Mouse (Mus musculus) gastrocnemius, adult 8-10 months (tissue): ENCODE measurements around the gene Magi1. TPM values are rescaled to one million over a fixed set of nuclear protein-coding genes. Genes with fewer than 3 reads are reported as not detected.
A peak's percentile ranks its signal among the peaks of the same experiment; 100 is the strongest.

Source experiments
- DNase-seq, 2 experiments: peaks; one replicate each; pipeline ENCODE4 v3.0.0; 2022; ENCODE audit warnings: low spot score in 2 of 2
- total RNA-seq, 4 experiments: library from RNA; stranded (reverse); gene quantifications; 2 replicates each; pipeline ENCODE4 v1.2.4; 2022

Gene Magi1
- total RNA-seq, 4 experiments from 2014 or later = 1.7 to 5.1 (median 2.0) TPM

DNA sequence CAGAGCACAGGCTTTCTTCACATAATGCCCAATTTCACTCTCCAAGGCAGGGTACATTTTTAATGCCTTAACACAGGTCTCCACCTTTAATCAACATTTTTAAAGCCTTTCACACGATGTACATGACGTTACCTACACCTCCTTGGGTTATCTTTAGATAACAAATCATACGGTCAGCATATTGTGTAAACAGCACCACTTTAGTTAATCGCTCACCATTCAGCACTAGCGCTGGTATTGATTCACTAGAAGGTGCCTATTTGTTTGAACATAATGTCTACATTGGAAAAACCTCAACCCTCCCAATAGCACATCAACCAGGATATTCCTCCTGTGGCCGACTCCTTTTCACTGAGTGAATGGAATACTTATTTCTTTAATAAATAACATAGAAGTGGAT, 455.5 kb downstream of the Magi1 start:
- no peak for DNase-seq

DNA sequence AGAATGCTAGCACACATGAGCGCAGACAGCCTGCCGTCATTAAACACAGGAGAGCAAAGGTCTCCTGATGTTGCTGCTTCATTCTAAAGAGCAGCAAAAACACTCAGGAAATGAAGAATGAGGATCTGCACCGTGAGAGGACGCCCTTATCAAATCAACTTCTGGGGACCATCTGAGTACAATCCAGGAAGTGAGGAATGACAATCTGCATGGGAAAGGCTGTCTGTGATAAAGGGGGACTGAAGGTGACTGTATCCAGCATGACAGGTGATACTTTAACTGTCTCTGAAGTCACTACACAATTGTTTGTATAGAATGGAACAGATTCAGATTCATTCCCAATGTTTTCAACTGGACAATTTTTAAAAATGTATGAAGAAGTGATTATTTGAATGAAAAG, 456.8 kb downstream of the Magi1 start:
- DNase-seq = no peak

DNA sequence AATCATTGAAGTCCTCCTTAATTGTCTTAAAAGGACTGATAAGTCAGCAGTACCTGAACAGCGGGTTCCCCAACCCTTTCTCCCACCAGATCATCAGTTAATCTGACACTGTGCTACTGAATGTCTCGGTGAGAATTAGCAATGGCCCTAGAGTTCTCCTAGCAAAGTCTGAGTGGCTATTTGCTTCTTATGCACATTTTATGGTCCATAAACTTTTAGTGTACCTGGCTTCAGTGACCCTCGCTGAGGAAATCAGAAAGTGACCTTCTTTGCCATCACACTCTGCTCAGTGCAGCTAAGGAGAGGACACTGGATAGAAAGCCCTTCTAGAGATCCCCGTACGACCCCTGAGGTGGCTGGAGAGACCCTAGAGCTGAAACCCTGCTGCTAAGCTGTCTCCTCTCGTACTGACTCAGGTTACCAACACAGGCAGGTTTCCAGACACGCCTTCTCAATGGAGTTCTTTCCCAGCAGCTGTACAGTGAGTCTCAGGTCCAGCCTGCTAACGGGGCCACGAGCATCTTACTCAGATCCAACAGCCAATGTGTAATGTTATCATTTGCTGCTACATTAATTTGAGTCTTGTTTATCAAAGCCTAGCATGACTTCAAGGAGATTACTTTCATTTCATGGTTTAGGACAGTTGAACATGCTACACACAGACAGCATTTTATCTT, 461.4 kb downstream of the Magi1 start:
- peak in 1 of 2 experiments; percentile 1 for DNase-seq

DNA sequence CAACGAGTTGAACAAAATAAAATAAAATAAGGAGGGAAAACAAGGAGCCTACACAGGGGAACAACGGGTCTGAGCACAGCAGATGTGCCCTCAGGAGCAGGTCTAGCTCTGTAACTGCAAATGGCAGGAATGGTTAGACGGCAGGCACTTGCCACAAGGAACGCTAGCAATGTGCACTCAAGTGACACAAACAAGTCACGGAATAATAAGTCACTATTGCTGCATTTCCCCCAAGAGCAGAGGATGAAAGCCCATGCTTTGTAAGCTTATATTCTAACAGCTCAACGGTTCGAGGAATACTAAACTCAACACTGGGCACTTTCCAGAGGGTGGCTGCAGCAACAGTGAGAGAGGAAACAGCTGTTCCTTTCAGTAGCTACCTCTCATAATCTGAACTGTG, 462.2 kb downstream of the Magi1 start:
- peak in 1 of 2 experiments; percentile 1 for DNase-seq

DNA sequence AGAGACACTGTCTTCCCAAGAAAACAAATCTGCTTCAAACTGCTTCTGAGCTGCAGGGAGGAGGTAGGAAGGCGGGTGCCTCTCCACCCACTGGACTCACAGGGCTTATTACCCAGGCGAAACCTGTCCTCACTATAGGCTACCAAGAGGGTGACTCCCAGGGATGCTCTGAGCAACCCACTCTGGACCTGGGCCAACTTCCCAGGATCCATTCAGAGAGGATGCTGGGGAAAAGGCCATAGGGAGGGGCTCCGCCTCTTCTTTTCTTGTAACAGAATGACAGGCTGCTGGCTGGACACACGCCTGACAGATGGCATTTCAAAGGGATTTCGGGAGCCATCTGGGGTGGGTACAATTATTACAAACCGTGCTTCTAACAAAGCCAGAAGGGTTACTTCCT, 463.8 kb downstream of the Magi1 start:
- peak in 1 of 2 experiments; percentile 2 for DNase-seq

DNA sequence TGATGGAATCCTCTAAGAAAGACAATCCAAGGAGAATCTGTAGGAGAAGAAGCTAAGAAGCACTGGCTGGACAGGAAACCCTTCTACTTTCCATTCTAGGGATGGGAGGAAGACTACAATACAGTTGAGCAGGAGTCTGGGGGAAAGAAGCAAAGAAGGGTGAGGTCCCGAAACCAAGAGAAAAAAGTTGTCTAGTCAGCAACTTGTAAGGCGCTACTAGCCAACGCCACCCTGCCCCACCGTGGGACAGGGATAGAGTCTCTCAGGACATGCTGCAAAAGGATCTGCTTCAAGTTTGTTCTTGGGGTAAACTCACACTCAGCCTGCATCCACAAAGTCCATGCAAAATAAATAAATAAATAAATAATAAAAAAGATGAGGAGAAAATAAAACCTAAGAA, 464.4 kb downstream of the Magi1 start:
- no peak for DNase-seq

DNA sequence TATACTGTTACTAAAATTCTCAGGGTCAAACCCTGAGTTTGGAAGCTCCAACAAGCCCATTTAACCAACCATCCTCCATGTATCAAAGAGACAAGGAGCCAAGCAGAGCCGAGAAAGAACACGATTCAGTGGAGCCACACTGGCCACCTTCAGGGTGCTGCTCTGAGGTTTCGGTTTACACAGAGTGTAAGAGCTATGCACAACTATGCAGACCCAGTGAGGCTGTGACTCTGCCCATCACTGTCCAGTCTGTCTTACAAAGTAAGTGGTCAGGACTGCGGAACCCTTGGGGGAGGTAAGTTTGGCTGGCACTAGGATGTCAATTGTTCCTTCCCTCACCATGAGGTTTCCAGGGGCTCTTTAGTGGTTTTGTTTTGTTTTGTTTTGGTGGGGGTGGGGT, 465.2 kb downstream of the Magi1 start:
- DNase-seq = no peak

DNA sequence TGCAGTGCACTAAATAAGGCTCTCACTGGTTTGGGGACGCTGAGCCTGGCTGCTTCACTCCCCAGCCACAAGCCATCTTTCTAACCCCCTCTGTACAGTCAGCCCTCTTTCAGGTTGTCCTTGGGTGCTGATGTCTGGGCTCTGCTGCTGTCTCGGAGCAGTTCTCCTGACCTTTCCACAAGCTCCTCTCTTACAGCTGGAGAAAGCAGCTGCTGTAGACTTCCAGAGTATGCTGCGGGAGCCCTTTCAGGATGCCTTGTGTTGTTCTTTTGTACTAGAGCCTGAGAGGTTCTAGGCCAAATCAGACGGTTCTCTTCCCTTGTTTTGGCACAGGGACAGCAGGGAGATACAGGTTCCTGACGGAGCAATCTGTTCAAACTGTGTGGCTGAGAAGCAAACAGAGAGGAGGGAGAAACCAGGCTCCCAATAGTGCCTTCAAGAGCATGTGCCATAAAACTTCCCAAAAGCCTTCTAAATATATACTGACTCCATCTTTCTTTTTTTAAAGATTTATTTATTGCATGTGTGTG, 478.2 kb downstream of the Magi1 start:
- no peak for DNase-seq

DNA sequence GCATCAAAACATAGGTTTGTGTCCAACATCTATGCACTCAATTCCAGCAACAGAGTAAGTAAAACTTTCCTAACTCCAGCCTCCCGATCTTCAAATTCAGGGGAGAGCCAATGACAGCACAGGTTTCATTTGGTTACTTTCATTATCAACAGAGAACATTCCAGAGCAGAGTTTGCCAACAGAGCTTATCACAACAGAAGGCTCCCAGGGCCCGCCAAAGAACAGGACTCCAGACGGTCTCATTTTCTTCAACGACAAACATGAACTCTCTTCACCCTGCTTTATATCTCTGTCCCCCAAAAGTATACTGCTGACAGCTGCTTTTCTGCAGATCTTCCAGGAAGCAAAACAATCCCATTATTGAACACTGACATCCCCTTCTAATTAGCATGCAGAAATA, 481.3 kb downstream of the Magi1 start:
- DNase-seq = no peak

DNA sequence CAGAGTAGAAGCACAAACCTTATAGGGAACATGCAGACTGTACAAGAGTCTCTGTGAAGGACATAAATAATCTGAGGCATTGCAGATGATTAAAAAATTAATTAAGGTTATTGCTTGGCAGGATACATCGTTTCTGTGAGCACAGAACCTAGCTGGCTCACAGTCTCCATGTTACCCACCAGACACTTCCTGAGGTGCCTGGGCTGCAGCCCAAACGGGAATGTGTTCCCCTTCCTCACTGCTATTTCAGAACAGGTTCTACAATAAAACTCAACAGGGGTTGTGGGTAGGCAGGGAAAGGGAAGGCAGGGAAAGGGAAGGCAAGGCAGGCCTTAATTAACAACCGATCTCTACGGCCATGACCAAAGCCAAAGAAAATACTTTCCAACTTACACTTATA, 483.3 kb downstream of the Magi1 start:
- DNase-seq = no peak

DNA sequence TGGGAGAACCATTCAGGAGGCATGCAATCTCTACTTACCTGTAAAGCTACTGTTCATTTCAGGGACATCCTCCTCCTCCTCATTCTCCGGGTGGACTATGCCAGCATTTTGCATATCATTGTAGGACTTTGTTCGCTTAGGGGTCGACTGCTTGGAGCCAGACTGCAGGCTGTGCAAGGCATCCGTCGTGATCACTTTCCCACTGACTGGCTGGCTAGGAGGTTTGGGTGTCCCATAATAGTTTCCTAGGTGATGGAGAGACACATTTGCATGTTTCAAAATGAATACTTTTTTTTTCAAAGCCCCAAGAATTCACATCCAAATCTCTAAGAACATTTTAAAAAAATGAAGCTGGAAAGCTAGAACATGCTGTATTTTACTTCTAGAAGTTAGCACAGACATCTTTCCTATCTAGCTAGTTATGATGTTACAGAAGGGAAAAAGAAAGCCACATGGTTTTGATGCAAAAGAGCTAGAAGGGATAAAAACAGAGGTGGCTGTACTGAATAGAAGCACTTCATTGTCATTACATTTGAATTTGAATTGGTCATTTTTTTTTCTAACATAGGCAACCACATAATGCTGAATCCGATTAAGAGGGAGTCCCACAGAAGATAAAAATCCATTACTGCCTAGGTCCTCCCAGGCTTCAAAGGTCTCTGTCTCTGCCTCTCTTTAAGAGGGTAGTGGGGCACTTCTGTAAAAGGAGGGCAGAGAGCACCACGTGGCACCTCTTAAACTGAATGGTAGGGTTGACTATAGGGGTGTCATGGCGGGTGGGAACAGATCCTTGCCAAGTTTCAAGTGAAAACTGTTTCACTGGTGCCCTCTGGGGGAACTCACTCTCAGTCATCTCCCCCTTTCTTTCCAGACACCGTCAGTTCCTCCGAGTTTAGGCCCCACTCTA, 491.2 kb downstream of the Magi1 start:
- DNase-seq = no peak

DNA sequence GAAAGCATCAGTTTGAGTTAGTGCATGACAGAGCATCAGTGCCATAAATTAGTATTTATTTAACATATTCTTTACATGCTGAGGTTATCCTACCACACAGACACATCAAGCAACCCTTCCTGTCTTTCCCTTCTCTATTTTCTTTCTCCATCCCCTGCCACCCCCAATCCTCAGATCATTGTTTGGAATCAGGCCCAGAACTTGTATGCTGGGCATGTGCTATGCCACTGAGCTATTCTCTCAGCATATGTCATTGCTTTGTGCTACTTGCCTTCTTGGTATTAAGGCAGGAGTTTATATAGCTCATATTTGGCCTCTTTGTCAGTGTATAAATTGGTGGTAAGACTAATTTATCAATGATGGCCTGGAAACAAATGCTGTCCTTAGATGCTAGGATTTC, 494.0 kb downstream of the Magi1 start:
- DNase-seq = no peak

DNA sequence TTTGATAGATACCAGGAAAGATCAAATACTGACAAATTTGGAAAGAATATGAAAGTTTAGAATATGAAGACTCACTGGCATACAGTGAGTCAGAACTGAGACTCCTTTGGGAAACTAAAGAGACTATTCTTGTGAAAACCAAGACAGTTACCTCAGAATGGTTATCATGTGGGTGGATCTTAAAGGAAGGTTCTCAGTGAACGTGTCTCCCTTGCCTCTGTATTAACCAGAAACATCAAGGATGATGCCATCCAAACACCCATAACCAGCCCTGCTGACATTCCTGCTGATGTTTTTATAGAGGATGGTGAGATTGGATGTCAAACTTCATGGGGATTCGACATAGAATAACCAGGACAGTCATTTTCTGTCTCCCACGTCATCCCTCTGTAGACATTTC, 496.7 kb downstream of the Magi1 start:
- no peak for DNase-seq

DNA sequence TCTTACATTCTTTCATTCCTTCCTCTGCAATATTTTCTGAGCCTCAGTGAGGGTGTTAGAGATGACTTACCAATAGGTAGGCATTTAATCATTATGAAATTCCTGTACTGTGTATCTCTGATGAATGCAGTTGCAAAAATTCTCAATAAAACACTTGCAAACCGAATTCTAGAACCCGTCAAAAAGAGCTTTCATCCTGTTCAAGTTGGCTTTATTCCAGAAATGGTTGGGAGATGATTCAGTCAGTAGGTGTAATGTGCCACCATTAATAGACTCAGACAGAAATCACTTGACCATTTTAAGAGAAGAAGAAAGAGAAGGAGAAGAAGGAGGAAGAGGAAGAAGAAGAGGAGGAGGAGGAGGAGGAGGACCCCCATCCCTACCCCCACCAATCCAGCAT, 497.5 kb downstream of the Magi1 start:
- no peak for DNase-seq

DNA sequence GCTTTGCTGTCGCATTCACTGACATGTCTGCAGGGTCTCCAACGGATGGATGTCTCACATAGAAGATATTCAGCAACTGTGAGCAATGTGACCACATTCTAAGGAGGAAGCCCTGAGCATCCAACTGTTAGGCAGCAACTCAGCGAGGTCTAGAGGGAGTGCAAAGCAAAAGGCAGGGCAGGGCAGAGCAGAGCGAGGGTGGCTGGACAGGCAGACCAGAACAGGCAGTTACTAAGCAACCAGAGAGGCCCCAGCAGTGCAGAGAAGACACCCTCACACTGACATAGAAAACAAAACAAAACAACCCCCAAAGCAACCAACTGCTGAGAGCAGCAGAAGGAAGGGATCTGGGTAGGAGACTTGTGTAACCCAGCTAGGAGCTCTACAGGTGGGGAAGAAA, 512.6 kb downstream of the Magi1 start:
- no peak for DNase-seq

DNA sequence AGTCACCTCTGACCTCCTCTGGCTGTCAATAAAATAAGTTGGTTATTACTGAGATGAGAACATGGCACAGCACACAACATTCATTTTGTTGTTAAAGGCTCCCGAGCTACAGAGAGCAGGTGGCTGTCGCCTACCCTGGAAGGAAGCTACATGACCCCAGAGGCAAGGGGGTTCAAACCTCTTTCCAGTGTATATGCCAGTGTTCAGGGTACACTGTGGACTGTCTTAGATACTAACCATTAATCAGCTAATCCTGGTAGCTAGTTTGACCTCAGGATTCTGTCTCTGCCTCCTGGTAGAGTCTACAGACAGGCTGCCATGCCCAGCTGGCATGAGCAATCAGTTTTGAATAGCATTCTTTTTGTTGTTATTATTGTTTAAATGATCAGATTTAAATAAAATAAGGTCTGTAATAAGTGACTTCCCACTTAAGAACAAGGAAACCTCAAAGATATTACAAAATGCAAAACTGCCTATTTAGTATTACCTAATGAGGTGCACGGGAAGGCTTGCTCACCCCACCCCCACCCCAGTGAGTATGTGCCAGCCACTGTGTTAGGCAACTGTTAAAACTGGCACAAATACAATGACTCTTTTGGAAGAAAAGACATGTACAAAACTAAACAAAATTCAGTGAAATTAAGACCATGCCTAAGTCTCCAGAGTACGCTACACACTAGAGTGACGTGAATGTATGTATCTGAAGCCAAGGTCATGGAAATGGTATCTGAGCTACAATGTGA, 513.3 kb downstream of the Magi1 start:
- DNase-seq = no peak

DNA sequence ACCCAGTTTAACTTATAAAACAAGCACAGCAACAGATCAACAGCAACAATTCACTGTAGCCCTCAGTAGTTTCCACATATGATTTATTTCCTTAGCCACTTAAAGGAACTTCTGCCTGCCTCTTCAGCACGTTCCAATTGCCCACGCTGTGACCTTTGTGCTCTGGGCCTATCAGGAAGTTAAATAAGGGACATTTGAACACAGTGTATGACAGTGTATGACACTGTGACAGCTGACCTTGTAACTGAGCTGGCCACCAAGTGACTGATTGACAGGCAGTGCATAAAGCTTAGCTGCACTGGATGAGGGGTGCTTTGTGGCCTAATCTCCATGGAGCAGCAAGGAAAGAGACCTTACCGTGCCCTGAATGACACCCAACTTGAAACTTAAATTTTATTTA, 525.6 kb downstream of the Magi1 start:
- DNase-seq = no peak

DNA sequence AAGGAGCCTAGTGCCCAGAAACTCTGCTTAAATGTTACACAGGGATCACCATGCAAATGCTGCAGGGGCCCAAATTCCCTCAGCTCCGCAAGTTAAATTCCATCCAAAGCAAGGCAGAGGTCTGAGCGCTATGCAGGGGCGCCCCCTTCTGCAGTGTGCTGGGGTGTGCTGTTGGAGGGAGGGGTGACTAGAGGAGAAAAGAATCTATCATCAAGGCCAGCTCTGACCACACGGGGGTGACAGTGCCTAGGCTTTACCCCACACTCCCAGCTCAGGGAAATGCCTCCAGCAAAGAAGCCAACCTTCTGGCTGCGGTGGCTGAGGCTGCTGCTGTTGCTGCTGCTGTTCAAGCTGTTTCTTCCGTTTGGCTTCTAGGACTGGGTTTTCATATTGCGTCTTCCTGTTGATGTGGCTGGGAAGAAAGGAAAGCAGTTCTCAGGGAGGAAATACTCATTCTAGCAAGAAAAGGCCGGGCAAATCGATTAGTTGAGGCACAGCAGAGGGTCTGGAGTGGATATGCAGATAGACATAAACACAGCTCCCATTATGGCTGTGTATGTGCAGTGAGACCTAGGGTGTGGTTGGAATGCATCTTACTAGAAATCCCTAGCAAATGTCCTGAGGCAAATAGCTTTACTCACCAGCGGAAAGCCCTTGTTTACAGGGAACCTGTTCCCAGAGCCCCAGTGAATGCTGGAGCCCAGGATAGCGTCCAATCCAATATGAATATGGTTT, 526.2 kb downstream of the Magi1 start:
- DNase-seq = peak; percentile 46 to 65

DNA sequence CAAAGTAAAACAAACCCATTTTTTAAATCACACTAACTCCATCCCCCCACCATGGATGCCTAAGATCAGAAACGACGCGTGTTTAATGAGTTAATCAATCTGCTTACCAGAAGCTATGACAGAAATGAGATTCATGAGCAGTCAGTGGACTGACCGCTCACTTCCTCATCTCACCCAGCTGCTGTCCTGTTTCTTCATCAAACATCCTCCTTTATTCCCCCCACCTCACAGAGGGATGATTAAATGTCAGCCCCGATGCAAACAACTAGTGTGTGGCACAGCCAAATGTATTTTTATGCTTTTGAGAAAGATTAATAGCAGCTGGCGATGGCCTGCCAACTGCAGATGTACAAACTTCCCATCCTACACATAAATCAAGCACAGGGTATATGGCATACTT, 540.6 kb downstream of the Magi1 start:
- DNase-seq = no peak

DNA sequence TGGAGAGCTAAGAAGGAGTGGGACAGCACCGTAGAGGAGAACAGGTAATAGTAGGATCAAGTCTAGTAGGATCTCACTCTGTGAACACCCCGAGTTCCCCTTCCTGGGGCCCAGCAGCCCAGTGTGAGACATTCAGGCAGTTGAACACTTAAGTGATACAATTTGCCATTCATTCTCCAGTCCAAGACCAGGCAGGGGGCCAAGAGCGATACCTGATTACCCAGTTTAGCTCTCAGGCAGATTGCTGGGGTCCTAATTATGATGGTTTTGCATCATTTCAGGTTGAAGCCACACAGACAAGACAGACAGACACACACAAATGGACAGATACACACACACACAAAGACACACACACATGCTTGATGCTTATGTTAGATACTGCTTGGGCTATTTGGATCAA, 543.9 kb downstream of the Magi1 start:
- no peak for DNase-seq

DNA sequence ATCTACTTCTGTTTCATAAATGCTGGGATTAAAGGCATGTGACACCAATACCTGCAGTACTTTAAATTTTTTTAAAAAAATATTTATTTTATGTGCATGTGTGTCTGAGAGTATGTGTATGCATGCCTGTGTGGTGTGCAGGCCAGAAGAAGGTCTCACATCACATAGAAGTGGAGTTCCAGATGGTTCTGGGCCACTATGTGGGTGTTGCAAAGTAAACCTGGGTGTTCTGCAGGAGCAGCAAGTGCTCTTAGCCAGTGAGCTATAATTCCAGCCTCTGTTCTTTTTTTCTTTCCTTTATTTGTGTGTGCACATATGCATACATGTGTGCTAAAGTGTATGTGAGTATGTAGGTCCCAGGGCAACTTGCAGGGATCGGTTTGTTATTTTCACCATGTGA, 546.6 kb downstream of the Magi1 start:
- no peak for DNase-seq
